Mouse (Mus musculus): Measurements from ENCODE around the gene Ccdc186.

GRCm38 (mm10) chr19:56800226-56800625 lies 21.8 kb downstream of the Ccdc186 start:
- TF ChIP-seq MAFK (IDR thresholded peaks at IDR 0.05; ENCODE audit: insufficient read depth, low read depth, low read length) = no peak
- TF ChIP-seq ZNF384 (IDR thresholded peaks at IDR 0.05; ENCODE audit: low read depth, low read length) = no peak
- TF ChIP-seq CHD2 (IDR thresholded peaks at IDR 0.05; ENCODE audit: low read depth, low read length) = no peak
- no peak for TF ChIP-seq HCFC1 (IDR thresholded peaks at IDR 0.05; ENCODE audit: borderline replicate concordance, insufficient read depth, low read length)
- no peak for TF ChIP-seq ZC3H11A (IDR thresholded peaks at IDR 0.05; ENCODE audit: borderline replicate concordance, low read depth, low read length)
